Mouse (Mus musculus): ENCODE data around the gene Apof. TPM values are rescaled to one million over a fixed set of nuclear protein-coding genes. Genes with fewer than 3 reads are reported as not detected.
"Not testable (repeated sequence)": the region's sequence is repeated elsewhere in the genome, so short reads cannot be mapped to it uniquely, and the experiment has no call there.

Gene Apof
- total RNA-seq, 2 experiments from 2014 or later: not detected

DNA sequence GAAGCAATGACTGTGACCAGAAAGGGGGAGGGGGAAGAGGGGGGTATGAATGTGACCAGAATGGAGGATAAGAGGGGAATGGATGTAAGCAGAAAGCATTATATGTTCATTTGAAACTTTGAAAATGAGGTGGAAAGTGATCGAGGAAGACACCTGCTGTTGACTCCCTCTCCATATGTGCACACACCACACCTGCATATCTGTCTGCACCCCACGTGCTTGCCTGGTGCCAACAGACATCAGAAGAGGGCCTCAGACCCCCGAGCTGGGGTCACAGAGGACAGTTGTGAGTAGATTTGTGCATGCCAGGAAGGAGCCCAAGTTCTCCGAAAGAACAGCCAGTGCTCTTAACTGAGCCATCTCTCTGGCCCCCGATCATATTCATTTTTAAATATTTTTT lies 8.5 kb upstream of the Apof start:
- no peak for DNase-seq

DNA sequence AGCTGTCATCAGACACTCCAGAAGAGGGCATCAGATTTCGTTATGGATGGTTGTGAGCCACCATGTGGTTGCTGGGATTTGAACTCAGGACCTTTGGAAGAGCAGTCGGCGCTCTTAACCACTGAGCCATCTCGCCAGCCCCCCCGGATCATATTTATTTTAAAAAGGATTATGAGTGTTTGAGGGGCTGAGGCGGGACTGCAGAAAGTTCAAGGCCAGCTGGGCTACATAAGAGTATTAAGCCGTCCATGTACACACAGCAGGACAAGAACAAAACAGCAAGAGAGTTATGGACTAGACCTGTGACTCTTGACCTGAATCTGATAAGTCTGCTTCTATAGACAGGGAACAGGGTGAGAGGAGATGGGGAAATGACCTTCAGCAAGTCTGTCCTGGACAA lies 8.1 kb upstream of the Apof start:
- not testable (repeated sequence) for DNase-seq

DNA sequence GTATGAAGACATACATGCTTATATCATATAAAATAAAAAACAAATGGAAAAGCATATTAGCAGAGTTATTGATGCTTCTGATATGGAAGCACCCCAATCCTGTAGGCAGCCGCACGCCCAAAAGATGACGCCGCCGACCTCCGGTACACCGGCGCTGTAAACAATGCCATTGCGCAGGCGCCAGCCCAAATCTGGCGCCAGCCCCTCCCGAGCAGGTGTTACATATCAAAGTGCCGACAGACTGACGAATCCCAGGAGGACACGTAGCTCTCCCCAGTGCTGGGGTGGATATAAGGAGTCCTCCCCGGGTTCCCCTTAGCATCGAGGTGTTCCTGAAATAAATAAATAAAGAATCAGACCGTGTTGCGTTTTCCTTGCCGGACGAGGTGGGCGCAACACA lies 6.2 kb upstream of the Apof start:
- DNase-seq: no peak

DNA sequence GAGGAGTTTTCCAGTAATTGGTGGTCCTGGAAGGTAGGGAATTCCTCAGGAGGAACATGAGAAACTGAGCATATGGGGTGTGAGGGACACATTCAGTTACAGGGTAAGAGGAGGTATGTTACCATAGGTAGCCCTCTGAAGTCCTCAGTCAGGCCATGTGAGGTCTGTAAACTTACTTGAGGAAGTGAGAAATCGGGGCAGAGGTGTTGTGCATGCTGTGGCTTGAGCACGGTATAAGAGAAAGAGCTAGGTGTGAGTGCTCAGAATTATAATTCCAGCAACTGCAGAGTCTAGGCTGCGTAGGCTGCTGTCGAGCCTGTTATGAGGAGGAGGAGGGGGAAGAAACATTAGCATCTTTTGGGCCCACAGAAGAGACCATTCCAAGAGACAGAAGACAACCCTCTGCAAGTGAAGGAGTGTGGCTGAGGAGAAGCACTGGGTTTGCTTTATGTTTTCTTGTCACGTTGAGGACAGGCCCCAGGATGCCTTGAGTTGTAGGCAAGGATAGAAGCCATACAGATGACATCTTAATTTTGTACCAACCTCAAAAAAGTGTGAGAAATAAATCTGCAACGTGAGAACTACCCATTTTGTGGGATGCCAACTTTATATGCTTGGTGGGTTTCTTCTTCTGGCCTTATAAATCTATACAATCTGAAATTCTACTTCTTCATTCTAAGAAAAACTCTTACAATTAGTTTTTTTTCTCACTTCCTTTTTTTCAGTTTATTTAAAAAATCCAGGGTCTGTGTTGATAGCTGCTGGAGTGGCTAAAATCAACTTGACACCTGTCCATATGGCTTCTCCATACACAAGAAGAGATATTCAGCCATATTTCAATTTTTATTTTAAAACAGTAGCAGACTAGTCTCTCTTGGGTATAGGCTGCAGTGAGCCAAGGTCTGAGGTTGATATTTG lies 4.8 kb upstream of the Apof start:
- DNase-seq: no peak

- no peak for DNase-seq
Observed at GRCm38 (mm10) chr10:128269206-128269910, 887 bp downstream of the Apof start.

DNA sequence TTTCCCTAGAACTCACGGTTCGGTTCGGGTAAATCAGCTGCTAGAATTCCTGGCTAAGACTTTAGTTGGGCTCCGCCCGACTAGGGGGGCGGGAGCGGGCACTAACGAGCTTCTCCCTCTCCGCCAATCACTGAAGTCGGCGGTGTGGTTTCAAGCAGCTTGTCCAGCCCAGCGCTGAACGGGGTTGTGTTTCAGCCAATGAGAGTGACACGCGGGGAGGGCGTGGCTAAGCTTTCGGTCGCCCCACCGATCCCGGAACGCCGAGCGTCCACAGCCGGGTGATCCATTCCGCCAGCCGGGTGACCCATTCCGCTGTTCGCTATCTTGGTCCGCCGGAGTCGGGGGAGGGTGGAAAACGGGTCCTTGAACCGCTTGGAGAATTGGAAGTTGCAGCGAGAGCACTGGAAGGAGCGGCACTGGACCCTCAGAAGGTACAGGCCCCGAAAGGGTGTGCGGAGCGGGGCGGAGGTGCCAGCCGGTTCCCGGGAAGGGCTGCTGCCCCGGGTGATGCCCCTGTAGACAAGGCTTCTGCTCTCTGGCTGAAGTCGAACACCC lies 1.9 kb downstream of the Apof start, which contains the start of gene Stat2:
TSS of gene Stat2 (plus strand) at position 273 of the 555 bp plus-strand sequence.
- DNase-seq: peak; percentile 94 to 97

DNA sequence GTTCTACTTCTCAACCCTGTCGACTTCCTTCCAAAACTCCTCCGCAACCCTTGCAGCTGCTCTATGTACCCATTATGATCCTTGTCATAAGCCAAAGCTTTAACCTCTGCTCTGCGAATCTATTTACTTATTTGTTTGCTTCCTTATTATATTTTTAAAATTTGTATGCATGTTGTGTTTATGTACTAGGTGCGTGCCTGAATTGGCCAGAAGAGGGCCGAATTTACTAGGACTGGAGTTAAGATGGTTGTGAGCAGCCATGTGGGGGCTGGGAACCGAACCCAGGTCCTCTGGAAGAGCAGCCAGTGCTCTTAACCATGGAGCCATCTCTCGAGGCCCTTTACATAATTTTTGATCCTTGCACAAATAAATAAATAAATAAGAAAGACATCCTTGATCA lies 2.4 kb downstream of the Apof start:
- no peak for DNase-seq

GRCm38 (mm10) chr10:128271883-128272282 lies 3.4 kb downstream of the Apof start:
- no peak for DNase-seq

DNA sequence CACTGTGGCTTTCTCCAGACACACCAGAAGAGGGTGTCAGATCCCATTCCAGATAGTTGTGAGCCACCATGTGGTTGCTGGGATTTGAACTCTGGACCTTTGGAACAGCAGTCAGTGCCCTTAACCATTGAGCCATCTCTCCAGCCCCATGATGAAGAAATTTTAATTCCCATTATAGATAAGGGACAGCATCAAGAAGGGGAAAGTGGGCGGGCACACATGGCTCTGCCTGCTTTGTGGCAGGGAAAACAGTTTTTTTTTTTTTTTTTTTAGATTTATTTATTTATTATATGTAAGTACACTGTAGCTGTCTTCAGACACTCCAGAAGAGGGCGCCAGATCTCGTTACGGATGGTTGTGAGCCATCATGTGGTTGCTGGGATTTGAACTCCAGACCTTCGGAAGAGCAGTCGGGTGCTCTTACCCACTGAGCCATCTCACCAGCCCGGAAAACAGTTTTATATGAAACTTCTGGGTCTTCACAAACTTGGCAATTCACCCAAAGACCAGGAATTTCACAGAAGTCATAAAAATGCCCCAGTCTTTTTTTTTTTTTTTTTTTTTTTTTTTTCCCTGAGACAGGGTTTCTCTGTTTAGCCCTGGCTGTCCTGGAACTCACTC lies 4.5 kb downstream of the Apof start:
- not testable (repeated sequence) for DNase-seq

DNA sequence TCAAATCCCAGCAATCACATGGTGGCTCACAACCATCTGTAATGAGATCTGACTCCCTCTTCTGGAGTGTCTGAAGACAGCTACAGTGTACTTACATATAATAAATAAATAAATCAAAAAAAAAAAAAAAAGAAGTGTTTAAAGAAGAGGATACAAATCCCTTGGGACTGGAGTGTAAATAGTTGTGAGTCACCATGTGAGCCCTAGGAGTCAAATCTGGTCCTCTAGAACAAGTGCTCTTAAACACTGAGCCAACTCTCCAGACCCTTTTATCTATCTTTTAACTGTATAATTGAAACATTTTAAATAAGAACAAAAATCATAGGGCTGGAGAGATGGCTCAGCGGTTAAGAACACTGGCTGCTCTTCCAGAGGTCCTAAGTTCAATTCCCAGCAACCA lies 6.9 kb downstream of the Apof start:
- DNase-seq: not testable (repeated sequence)

GRCm38 (mm10) chr10:128278158-128278557 lies 9.7 kb downstream of the Apof start:
- DNase-seq: no peak

- DNase-seq: no peak
Observed at GRCm38 (mm10) chr10:128280943-128281342, 12.5 kb downstream of the Apof start.

DNA sequence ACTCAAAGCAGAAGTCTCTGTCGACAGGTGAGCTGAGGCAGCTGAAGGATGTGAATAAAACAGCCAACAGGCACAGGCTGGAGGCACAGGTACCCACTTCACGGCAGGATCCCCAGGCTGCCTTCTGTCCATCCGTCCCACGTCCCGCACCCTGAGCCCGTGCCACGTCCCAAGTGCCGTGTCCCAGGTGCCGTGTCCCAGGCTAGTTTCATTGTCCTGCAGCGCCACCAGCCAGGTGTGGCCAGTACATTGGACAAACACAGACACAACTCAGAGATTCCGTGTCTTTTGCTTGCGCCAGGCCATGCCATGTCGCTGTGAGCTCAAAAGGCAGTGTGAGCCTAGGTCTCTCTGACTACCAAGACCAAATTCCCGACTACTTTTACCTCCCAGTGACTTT lies 13.2 kb downstream of the Apof start:
- no peak for DNase-seq

DNA sequence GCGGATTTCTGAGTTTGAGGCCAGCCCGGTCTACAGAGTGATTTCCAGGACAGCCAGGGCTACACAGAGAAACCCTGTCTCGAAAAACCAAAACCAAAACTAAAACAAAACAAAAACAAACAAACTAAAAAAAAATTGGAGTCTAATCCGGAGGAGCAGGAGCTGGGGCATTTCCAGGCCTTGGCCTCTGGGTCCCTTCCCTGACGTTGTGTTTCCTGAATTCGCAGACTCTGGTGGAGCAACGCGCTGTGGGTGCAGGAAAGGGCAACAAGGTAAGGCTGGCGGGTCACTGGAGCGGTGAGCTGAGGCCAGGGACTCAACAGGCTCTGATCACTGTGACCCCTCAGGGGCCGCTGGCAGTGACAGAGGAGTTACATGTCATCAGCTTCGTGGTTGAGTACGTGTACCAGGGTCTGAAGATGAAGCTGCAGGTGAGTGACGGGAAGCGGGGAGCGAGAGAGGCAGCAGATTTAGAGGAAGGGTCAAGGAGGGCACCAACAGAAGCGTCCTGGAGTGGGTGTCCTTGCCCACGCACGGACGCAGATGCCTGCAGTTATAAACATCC lies 14.5 kb downstream of the Apof start:
- DNase-seq: no peak

DNA sequence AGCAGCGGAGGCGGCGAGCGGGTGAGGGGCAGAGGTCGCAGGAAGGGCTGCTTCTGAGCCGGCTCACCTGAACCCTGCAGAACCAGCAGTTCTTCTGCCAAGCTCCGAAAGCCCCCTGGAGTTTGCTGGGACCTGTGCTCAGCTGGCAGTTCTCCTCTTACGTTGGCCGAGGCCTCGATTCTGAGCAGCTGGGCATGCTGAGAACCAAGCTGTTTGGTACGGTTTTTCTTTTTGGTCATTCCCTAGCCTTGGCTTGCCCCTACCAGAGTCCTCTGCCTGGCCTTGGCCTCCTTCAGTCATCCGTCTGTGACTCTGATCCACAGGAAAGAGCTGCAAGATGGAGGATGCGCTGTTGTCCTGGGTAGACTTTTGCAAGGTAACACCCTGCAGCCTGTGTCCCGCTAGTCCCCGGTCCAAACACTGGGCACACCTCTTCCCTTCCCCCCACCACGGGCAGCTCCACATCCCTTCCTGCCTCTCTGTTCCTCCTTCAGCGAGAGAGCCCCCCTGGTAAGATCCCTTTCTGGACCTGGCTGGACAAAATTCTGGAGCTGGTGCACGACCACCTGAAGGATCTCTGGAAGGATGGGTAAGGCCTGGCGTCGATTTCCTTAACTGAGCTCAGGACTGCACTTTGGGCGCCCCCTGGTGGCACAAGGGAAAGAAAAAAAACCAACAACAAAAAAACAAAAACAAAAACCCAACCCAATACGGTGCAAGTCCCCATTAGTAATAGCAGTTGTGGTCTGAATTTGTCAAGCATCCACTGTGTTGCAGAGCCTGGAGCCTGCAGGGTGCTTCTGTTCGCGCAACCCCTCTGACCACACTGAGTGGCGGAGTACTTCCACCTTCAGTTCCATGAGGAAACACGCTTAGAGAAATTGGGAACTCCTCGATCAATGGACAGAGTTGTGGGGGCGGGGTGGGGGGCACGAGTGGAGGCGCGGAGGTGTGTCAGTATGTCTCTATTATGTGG lies 15.4 kb downstream of the Apof start:
- peak; percentile 40 to 57 for DNase-seq

DNA sequence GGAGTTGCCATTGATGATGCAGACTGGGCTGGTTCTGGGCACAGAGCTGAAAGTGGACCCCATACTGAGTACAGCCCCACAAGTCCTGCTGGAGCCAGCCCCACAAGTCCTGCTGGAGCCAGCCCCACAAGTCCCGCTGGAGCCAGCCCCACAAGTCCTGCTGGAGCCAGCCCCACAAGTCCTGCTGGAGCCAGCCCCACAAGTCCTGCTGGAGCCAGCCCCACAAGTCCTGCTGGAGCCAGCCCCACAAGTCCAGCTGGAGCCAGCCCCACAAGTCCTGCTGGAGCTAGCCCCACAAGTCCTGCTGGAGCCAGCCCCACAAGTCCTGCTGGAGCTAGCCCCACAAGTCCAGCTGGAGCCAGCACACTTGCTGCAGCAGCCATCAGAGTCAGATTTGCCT lies 22.1 kb downstream of the Apof start:
- DNase-seq: peak in 1 of 2 experiments; percentile 18

DNA sequence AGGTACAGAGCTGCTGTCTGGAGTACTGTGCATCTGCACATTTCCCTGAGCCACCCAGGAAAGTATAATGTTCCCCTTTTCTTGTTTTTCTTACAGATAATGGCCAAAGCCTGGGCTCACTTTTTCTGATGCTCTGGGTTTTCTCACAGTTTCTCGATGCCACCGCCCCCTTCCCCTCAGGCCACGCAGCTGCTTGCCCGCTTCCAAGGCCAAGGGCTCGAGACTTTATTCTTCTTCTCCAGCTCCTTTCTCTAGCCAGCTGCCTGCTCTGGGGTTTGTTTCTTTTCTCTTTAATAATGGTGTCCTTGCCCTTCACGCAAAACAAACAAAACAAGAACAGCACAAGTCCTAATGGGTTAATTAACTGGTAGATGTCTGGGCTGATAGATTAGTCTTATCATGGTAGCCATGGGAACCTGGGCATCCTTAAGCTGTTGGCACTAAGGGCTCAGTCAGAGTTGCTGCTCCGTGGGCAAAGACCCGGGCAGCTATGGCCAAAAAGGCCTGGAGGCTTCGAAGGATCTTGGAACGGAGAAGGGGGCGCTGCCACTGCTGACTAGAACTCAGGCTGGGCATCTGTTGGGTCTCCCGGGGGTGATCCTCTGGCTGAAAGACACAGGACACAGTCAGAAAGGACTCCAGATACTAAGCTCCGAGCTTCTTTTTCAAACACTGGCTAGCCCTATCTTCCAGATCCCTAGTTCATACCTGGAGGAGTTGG lies 28.1 kb downstream of the Apof start:
- DNase-seq: no peak

- DNase-seq: no peak
Observed at GRCm38 (mm10) chr10:128297221-128297620, 28.8 kb downstream of the Apof start.

DNA sequence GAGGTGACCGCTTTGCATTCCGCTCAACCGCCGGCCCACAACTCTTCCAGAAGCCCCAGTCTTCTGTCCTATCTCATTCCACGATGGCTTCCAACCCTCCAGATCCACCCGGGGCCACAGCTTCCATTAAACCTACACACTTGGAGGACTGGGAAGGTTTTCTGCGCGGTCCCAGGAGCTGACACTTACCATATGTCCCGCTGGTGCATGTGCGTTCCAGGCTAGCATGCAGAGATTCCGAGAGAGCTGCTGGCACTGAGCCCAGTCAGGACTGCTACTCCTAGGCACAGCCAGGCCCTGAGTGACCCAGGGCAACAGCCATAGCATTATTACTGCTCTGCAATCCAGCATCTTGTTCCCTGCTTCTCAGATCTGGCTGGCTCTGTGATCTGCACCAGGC lies 29.2 kb downstream of the Apof start:
- DNase-seq: no peak

GRCm38 (mm10) chr10:128298243-128298642 lies 29.8 kb downstream of the Apof start:
- no peak for DNase-seq

Data from layer of hippocampus, postnatal 36 days (tissue).